Mouse (Mus musculus): ENCODE measurements around the gene Bod1.

GRCm38 (mm10) chr11:31699502-31699901, 27.8 kb upstream of the Bod1 start:
- TF ChIP-seq EP300 (IDR thresholded peaks at IDR 0.05; ENCODE audit: low read depth): no peak
- TF ChIP-seq CTCF (IDR thresholded peaks at IDR 0.05; ENCODE audit: low read depth): no peak
